ENCODE assay signal across 19 mouse cellular contexts in genomic region chr7:64646046-64646445, GRCm38 (mm10).
"Had no signal": no experiment of that assay in that cellular context is flagged by ENCODE, and none has a peak within 500 bp of the region (broad histone marks: within the 10 kb centered on the region; RNA-seq: fewer than 3 reads in every experiment).

No protein-coding gene starts in this region.

- ATAC-seq: midbrain, embryonic 13.5 days; midbrain, embryonic 16.5 days had no signal

- H3K36me3 ChIP-seq: liver, embryonic 13.5 days; midbrain, embryonic 10.5 days; midbrain, embryonic 13.5 days; neural tube, embryonic 13.5 days had no signal

- DNase-seq: kidney, adult 9 months; kidney, postnatal 14 days; kidney, postnatal 4 days; liver, embryonic 13.5 days; lung, adult 2 months; lung, postnatal 36 days; right cerebral cortex, adult 18-20 months; right cerebral cortex, postnatal 14 days; right cerebral cortex, postnatal 4 days; thymus, adult 2 months; thymus, postnatal 14 days; thymus, postnatal 4 days had no signal

- H3K9me3 ChIP-seq: liver, embryonic 13.5 days; midbrain, embryonic 13.5 days; neural tube, embryonic 13.5 days had no signal

- H3K4me1 ChIP-seq: liver, embryonic 13.5 days; megakaryocyte, embryonic 14.5 days; midbrain, embryonic 10.5 days had no signal

- H3K4me2 ChIP-seq: liver, embryonic 13.5 days; midbrain, embryonic 13.5 days; neural tube, embryonic 13.5 days had no signal

- H3K9ac ChIP-seq: liver, embryonic 13.5 days; midbrain, embryonic 13.5 days; neural tube, embryonic 13.5 days had no signal

- H3K27me3 ChIP-seq: liver, embryonic 13.5 days; megakaryocyte, embryonic 14.5 days; midbrain, embryonic 13.5 days; neural tube, embryonic 13.5 days had no signal

- H3K4me3 ChIP-seq: liver, embryonic 13.5 days; megakaryocyte, embryonic 14.5 days; midbrain, embryonic 10.5 days; midbrain, embryonic 13.5 days; myocyte; neural tube, embryonic 13.5 days had no signal

- H3K27ac ChIP-seq: liver, embryonic 13.5 days; midbrain, embryonic 10.5 days; midbrain, embryonic 13.5 days; neural tube, embryonic 13.5 days; stomach, postnatal 0 days had no signal
